Mouse (Mus musculus) T-helper 1 cell (primary cell): ENCODE data around the gene Fgfr1op2.

Experiments
- in situ Hi-C: fragments of 300-600 bp; cut with MboI, MseI; formaldehyde crosslinking; loops from one replicate; pipeline ENCODE4 v1.15.1; 2025; ENCODE audit warnings: high pct_unique_total_duplicates

Fgfr1op2 gene

DNA sequence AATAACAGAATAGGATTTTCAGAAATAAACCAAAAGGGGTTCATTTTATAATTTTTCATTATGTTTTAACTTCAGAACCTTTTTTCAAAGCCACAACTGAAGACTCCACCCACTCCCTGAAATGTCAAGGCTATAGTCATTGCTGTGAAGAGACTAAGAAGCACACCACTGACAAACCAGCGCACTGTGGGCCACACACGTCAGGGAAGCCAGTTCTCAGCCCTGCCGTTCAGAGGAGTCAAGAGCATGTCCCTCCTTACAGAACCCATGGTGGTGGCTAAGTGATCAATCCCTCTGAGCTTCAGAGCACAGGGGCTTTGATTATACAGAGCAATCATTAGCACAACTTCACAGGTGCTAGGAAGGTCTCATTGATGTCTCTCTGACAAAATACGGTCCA is 25.6 kb downstream of the Fgfr1op2 start:
- in situ Hi-C loops: no loop called here

DNA sequence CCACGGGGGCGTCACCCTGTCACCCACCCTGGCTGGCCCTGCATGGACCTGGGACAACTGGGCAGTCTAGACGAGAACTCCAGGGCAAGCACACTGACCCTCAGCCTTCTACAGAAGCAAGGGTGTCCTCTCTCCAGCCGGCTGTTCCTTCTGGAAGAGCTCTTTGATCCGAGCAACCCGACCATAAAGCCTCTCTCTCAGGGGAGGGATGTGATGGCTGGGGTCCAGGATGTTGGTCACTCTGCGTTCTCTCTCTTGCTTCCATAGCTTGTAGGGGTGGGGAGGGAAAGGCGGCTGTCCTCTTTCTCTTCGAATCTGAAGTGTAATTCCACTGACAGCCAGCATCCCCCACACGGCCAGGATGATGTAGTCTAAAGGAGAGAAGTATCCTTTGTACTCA is 26.6 kb downstream of the Fgfr1op2 start:
- in situ Hi-C loops: no loop called here

DNA sequence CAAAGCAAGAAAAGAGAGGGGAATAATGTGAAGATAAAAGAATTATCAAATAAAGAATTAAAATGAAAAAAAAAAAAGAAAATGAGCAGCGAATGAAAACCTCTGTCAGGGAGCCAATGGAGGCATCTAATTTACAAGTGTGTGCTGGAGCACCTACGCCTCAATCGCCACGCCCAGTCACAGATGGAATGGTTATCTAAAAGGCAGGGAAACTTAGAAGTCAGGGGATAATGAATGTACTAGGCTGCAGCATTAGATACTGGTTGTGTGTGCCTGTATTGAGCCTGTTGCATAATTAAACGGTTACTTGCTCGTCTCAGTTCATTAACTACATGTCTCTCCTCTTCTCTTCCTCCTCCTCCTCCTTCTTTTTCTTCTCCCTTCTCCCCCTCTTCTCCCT is 34.4 kb downstream of the Fgfr1op2 start:
- in situ Hi-C loops: no loop called here

DNA sequence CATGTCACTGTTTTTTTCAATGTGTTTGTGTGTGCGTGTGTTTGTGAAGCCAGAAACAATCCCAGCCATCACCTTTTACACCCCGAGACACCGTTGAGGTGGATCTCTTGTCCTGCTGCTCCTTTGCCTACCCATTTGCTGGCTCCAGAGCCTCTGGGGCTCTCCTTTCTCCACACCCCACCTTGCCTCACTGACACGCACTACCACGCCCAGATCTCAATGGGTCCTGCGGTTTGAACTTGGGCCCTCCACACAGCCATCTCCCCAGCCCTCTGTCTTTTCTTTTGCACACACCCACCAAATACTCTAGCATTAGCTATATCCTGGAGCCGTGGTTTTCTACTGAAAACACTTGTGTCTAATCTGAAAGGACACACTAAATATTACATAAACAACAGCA is 34.9 kb downstream of the Fgfr1op2 start:
- in situ Hi-C loops: no loop called here

DNA sequence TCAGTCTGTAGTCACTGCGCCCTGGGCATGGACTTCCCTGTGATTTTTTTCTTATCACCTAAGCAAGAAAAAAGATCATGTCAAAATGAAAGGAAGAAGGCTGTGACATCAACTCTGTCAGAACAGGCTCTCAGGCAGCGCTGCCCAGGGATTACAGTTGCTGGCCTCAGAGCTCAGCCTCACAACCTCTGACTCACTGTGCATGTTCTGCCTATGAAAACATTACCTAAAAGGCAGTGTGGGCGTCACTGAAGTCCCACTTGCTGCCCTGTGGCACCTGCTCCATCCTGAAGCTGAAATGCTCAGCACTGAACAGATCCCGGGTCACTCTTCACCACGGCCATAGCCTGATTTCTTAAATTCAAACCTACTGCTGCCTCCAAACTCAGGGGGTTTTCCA is 35.7 kb downstream of the Fgfr1op2 start:
- in situ Hi-C loops: no loop called here

DNA sequence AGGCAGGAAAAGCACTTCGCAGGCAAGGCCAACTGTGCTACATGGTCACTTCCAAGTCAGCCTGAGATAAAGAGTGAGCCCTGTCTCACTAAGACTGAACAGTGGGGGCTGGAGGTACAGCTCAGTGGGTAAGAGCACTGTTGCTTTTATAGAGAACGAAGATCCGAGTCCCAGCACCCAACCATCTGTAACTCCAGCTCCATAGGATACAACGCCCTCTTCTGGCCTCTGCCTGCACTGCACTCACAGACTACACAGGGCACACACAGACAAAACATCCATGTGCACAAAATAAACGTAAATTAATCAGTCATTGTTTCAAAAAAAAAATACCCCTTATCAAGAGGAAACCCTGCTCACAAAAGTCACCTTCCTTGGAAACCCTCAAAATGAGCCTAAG is 36.9 kb downstream of the Fgfr1op2 start:
- in situ Hi-C loops: no loop called here

DNA sequence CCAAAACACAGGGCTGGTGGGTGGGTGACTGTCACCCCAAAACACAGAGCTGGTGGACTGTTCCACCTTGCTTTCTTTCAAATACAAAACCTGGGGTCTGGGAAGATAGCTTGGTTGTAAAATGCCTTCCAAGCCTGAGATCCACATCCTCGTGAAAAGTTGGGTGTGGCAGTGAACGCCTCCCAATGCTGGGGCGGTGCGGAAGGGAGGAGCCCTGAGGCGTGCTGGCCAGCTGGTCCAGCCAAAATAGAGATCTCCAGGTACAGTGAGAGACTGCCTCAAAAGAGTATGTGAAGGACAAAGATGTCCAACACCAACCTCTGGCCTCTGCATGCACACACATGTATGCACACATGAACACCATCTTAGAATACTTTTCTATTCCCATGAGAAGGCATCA is 37.5 kb downstream of the Fgfr1op2 start:
- in situ Hi-C loops: no loop called here

DNA sequence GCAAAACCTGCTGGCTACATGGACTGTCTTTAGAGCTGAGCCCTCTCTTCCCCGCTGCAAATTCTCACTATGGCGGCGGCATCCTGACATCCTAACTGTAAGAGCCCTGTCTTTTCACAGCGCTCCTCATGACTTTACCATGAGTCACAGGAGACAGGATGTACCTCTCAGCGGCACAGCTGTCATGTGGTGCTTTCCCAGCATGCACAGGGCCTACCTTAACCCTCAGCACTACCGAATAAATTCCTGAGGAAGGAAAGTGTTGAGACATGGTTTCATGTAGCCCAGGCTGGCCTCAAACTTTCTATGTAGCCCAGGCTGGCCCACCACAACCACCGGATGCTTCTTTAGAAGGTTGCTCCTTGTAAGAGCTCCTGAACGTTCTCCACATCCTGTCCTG is 38.9 kb downstream of the Fgfr1op2 start:
- in situ Hi-C loops: loop anchor here (5.0 kb wide), 1 partner anchor 39 kb away; the partner anchor contains the start of genes Fgfr1op2 and Ints13

DNA sequence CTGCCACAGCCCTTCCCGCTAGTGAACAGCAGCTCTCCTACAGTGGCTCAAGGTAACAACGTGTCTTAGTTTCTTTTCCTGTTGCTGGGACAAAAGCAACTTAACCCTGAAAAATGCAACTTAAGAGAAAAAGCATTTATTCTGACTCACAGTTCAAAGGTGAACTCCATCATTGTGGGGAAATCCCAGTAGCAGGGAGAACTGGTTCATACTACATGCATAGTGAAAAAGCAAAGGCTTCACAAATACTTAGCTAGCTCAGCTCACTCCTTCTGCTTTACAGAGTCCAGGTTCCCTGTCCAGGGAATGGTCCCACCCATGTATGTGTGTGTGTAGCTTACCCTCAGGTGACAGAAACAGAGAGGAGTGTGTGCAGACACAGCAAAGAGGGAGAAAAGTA is 39.7 kb downstream of the Fgfr1op2 start:
- in situ Hi-C loops: loop anchor here (5.0 kb wide), 1 partner anchor 39 kb away; the partner anchor contains the start of genes Fgfr1op2 and Ints13

DNA sequence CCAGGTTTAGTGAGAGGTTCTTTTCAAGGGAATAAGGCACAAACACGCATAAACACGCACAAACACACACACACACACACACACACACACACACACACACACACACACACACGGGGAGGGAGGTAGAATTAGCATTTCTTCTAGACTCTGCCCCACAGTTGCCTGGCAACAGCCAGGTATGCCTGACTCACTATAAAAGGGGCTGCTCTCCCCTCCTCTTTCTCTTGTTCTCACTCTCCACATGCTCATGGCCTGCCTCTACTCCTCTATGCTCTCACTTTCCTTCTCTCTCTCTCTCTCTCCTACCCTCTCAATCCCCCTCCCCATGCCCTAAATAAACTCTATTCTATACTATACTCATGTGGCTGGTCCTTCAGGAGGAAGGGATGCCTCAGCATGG is 51.1 kb downstream of the Fgfr1op2 start:
- in situ Hi-C loops: no loop called here

DNA sequence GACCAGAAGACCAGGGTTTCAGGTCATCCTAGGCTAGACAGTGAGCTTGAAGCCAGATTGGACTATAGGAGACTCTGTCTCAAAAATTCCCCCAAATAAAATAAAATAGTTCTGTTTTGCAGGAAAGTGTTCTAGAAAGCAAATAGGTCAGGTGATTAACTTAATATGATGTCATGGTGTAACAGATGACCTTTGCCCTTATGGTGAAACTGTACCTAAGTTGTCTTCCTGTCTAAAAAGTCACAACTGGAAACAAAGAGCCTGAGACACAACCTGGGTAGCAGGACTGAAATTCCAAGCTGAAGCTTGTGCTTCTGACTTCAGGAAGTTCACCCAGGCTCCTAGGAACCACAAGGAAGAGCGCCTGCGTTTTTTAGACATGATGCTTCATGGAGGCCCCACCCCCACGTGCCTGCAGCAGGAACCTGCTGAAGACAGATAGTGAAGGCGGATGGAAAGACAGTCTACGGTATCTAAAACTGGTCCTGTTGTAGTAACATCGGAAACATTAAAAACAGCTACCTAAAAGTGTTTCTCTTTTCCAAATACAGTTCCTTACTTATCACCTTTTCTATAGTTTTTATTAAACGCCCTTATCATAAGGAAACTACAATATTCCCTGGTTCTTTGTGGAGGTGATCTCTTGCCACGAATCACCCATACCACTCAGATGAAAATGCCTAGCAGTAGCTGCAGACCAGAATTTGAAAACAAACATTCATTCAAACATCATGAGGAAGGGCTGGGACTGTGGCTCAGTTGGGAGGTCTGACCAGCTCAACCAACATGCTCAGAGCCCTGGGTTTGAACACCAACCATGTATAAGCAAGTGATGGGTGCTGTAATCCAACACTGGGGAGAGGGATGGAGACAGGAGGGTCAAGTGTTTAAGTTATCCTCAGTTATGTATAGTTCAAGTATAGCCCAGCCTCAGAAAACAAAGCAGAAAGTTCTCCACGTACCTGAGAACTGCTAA is 53.1 kb downstream of the Fgfr1op2 start:
- in situ Hi-C loops: no loop called here

DNA sequence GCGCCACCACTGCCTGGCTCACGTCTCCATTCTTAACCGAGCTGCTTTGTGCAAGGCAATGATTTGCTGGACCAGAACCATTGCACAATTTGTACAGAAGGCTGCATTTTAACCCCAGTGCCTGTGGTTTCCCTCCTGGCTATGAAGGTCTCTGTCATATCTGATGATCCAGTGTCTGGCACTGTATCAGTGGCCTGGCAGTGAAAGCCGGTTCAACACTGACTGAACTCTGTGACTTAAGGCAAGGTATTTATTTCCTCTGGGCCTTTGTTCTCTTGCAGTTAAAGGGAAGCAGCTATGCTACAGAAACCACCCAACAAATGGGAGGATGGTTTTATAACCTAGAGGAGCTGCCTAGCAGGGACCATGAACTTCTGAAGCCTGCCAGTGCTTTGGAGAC is 54.0 kb downstream of the Fgfr1op2 start:
- in situ Hi-C loops: no loop called here

DNA sequence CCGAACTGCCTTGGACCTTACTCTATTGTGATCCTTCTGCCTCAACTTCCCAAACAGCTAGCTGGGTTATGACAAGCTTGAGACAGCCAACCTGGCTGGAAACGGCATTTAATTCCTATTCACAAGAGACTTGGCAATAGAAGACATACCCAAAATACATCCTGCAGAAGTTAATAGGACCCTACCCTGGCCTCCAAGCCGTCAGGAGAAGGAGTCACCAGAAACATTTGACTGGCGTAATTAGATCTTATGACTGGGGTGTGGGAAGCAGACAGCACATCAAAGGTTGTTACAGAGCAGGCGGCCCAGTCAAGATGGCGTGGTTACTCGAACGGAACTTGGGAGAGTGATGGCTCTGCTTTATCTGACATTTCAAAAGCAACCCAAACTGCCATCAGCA is 54.8 kb downstream of the Fgfr1op2 start:
- in situ Hi-C loops: no loop called here

DNA sequence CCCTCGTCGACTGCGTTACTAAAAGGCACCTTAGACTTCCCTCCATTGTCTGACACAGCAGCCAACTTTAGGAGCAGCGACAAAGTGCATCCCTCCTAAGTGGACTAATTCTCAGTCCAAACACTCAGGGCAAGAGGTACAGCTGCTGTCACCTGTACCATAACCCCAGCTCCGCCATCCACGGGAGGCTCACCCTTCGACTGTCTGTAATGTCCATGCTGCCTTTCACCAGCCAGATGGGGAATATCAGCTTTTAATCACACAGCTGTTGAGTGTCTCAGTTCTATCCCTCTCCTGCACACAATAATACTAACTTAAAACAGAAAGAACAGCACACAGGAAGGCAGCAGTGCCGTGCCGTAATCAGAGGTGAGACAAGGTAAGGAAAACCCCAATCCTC is 55.4 kb downstream of the Fgfr1op2 start:
- in situ Hi-C loops: no loop called here

DNA sequence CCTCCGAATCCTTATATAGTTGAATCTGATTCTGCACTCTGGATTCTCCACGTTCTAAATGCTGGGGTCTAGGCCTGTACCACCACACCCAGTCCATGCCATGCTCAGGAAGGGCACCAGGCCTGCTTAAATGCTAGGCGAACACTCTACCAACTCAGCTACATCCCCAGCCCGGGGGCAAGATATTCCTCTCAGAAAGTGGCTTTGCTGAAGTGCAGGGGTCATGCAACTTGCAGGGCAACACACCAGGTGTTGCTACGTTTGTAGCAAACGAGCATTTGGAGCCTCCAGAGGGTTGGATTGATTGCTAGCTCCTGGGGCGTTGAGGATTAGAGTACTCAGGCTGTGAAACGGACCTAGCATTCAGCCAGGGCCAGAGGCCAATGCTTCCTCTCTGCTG is 56.1 kb downstream of the Fgfr1op2 start:
- in situ Hi-C loops: no loop called here

DNA sequence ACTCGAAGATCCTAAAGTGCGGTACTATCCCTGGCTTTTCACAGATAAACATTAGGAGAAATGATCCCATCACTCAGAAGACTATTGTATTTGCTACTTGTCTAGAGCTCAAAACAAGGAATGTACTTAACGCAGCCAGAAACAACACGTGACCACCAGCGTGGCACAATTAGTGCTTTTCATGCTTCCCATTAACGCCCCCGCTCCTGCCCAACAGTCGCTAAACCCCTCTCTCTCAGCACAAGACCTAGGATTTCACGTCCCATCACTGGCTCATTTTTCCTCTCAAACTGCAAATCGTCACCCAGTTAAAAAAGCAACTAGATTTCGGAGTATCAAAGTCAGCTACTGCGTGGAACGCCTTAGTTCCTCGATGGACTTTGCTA is 56.6 kb downstream of the Fgfr1op2 start:
- in situ Hi-C loops: no loop called here

DNA sequence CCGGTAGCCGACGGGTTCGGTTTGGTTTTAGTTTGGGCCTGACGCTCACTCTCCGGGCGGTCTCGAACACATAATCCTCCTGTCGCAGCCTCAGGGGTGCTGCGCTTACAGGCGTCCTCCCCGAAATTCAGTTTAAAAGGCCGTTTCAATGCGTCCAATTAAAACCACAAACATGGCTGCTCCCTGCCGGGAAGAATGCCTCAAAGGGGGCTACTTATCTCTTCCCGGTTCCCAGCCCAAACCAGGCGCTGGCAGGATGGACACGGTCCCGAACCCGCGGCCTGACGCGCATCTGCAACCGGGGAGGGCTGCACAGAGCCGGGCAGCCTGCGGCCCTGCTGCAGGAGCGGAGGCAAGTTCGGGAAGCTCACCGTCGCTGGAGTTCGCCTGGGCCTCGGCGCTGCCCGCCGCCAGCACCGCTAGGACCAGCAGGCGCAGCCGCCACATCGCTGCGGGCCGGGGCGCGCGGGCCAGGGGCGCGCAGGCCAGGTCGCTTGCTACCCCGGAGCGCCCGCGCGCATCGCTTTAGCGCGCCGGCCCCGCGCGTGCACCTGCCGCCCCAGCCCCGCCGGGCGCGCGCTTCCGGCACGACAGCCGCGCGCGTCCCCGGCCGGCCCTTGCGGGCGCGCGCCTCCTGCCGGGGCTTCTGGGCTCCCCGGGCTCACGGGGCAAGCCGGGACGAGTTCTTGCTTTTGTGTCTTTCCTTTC is 57.2 kb downstream of the Fgfr1op2 start:
- in situ Hi-C loops: no loop called here

DNA sequence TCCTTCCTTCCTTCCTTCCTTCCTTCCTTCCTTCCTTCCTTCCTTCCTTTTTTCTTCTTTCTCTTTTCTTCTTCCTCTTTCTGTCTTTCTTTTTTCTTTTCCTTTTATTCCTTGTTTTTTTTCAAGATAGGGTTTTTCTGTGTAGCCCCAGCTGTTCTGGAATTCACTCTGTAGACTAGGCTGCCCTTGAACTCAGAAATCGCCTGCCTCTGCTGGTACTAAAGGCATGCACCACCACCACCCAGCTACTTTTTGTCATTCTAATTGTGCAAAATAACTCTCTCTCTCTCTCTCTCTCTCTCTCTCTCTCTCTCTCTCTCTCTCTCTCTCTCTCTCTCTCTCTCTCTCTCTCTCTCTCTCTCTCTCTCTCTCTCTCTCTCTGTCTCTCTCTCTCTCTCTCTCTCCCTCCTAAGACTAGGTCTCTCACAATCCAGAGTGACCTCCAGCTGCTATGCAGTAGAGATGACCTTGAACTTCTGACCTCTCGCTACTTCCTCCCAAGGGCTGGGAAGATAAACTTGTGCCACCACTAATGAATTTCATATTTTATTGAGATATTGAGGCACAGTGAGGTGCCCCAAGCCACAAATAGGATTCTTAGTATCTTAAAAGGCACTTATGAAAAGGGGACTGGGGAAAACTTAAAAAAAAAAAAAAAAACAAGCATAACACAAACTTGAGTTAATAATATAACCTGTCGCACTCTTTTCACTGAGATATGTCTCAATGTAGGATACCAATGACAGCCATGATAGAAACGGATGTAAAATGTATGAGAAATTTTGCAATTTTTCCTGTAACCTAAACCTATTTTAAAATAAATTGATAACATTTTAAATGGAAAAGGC is 58.0 kb downstream of the Fgfr1op2 start:
- in situ Hi-C loops: no loop called here

DNA sequence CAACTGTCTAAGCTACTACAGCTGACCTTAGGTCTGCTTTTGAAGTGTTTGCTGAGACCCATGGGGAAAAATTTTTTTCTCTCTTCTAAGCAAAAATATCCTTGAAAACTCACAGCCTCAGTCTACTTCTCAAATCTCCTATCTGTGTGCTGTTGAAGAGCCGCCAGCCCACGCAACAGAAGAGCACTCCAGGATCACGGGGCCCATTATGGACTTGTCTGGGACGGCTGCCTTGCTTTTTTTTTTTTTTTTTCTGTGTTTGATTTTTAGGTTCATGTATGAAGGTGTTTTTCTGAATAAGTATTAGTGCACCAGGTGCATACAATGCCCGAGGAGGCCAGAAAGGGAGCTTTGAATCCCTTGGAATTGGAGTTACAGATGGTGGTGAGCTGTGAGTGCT is 59.5 kb downstream of the Fgfr1op2 start:
- in situ Hi-C loops: no loop called here

DNA sequence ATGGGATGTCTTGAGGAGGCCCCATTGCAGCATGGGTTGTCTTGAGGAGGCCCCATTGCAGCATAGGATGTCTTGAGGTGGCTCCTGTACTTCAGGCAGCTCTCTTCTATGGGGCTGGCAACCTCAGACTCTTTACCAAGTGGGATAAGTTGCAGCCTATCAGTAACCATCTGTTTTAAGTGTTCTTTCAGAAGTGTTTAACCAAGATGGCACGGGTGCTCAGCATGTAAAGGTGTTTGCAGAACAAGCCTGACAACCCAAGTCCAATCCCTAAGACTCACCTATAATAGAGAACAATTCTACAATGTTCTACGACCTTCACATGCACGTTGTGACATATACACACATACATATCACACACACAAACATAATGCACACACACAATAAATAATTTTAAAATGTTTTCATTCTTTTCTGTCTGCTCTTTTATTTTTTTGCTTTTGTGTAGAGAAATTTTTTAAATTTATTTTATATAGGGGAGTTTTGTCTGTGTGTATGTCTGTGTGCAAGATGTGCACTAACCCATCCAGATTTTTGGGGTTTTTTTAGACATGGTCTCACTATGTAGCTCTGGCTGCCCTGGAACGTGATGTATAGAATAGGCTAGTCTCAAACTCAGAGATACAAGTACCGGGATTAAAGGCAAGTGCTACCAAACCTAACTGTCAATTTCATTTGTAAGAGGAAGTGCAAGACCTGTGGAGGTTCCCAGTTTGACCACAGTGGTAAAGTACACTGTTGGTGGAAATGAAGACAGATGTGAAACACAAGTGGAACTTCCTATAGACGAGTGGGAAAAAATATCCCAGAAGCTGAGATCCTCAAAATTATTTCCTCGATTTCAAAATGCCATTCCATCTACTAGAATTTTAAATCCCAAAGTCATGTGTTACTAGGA is 63.3 kb downstream of the Fgfr1op2 start:
- in situ Hi-C loops: no loop called here

DNA sequence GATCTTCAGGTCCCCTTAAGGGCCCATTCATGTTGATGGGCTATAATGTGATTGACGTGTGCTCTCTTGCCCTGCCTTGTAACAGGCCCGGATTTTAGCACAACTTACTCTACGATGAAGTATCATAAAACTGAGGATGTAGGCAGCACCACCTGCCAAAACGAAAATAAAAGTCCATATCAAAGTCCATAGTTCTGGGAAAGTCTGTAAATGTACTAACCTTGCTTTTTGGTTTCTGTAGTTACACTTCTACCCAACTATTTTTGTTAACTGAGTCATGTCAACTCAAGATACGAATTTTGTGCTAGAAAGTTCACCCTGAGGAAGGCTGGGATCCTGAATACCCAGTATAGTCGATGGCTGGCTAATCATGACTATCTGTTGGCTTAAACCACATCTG is 64.0 kb downstream of the Fgfr1op2 start:
- in situ Hi-C loops: no loop called here
